Mouse (Mus musculus) G1E (cell line): ENCODE measurements around the gene Rassf5. TPM values are rescaled to one million over a fixed set of nuclear protein-coding genes. Genes with fewer than 3 reads are reported as not detected.

ENCODE experiments used
- ATAC-seq: 2 replicates; pipeline ENCODE4 v1.8.0; 2016; ENCODE audit warnings: mild to moderate bottlenecking; ENCODE audit not compliant: insufficient number of reproducible peaks, poor library complexity, low FRiP score, severe bottlenecking; ENCODE audit errors: extremely low read depth
- DNase-seq: peaks from one replicate; pipeline ENCODE4 v3.0.0; 2012; ENCODE audit warnings: low spot score
- H3K27me3 ChIP-seq: 2 replicates; pipeline ENCODE4 v1.6.1; 2012; ENCODE audit warnings: mild to moderate bottlenecking, low read length, inconsistent platforms; ENCODE audit not compliant: insufficient read depth
- H3K36me3 ChIP-seq: replicated peaks from 2 replicates; pipeline ENCODE3; 2012; ENCODE audit warnings: mild to moderate bottlenecking, inconsistent platforms
- H3K4me1 ChIP-seq: 2 replicates; pipeline ENCODE4 v1.6.1; 2012; ENCODE audit warnings: low read depth, low read length, inconsistent platforms, mixed read lengths; ENCODE audit not compliant: insufficient read depth
- H3K4me3 ChIP-seq: 2 replicates; pipeline ENCODE4 v1.5.1; 2012; ENCODE audit warnings: low read depth, mild to moderate bottlenecking, inconsistent platforms, low read length, moderate library complexity, mixed read lengths
- H3K9me3 ChIP-seq: replicated peaks from 2 replicates; pipeline ENCODE4 v1.6.1; 2012; ENCODE audit warnings: inconsistent platforms
- CTCF ChIP-seq: IDR thresholded peaks from 2 replicates; pipeline ENCODE4 v1.5.1; 2012; ENCODE audit warnings: low read depth, low read length, inconsistent platforms, mixed read lengths
- GATA1 ChIP-seq: IDR thresholded peaks from 2 replicates; pipeline ENCODE4 v1.6.1; 2012; ENCODE audit warnings: borderline replicate concordance, low read length, inconsistent platforms, mixed read lengths
- GATA2 ChIP-seq: IDR thresholded peaks from 2 replicates; pipeline ENCODE4 v1.6.1; 2012; ENCODE audit warnings: low read depth, low read length, inconsistent platforms, borderline replicate concordance
- POLR2AphosphoS5 ChIP-seq: IDR thresholded peaks from 2 replicates; pipeline ENCODE4 v1.6.1; 2012; ENCODE audit warnings: low read depth, low read length, inconsistent platforms; ENCODE audit not compliant: insufficient replicate concordance
- TAL1 ChIP-seq: conservative IDR thresholded peaks from 2 replicates; pipeline ENCODE4 v1.6.1; 2012; ENCODE audit warnings: low read depth, low read length, inconsistent platforms, mixed read lengths
- polyA plus RNA-seq: library from polyadenylated mRNA; stranded (reverse); fragments of >175 nt; gene quantifications from 2 replicates; pipeline ENCODE4 v1.2.3, GENCODE M21; 2012
- total RNA-seq, 2 experiments: library from RNA; stranded (forward) in 1 of 2; stranded (reverse) in 1 of 2; fragments of 200-1000 nt in 1 of 2; fragments of >200 nt in 1 of 2; fragmentation: Nextera tagmentation in 1 of 2; gene quantifications; 2 replicates each; pipeline ENCODE4 v1.2.3; 2014 to 2017

Rassf5 gene
- total and polyA plus RNA-seq, 3 experiments, result 0.51 to 3.5 (median 0.75) TPM

DNA sequence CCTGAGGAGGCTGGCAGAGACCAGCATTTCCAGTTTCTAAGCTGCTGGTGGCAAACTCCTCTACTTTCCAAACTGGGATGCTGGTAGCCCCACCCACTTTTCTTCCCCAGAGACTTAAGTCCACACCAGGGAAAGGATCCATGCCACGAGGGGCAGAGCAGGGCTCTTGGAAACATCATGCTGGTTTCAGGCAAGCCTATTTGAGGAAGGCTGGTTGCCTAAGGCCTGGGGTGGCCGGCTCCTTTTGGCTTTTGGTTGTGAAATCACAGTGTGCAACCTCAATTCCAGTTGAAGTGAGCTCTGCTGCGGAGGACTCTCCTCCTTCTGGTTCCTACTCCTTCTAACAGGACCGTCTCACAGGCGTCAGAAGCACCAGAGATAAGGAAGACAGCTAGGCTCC lies 41.7 kb upstream of the Rassf5 start:
- Histone ChIP-seq H3K4me3 (no peak overlapping the region), H3K4me1 (no peaks in the 10 kb centered on the region)
- ATAC-seq, result no peak

DNA sequence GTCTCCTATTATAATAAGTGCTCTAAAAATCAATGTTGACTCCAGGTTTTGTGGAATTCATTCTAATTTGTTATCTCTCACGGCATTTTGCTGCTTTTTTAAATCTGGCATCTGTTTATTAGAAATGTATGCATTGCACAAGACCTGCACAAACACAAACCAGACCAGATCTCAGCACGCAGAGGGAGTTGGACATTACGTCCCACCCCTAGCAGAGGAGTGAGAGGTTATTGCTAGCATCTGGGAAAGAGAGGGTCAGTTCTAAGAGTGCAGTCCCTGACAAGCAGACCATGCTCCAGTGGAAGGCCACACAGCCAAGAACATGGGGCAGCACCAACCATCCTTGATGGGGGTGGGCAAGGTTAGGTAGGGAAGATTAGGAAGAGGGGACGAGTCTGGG lies 39.6 kb upstream of the Rassf5 start:
- Histone ChIP-seq H3K36me3 (peaks cover 24% of the 10 kb centered on the region), H3K27me3 (peaks cover 21% of the 10 kb centered on the region), H3K4me1 (peaks cover 3% of the 10 kb centered on the region; the same call in 1 of the 2 replicates), H3K9me3 (no peaks in the 10 kb centered on the region), H3K4me3 (no peak overlapping the region)
- no peak for TF ChIP-seq POLR2AphosphoS5
- TF ChIP-seq TAL1, result no peak
- no peak for TF ChIP-seq GATA2
- no peak for TF ChIP-seq GATA1
- no peak for TF ChIP-seq CTCF
- ATAC-seq (no peak), DNase-seq (no peak)

More for the DNA sequence above, 41.7 kb upstream of the Rassf5 start:
- DNase-seq, result no peak
- Histone ChIP-seq H3K27me3 (peaks cover 11% of the 10 kb centered on the region), H3K36me3 (peaks cover 37% of the 10 kb centered on the region), H3K9me3 (no peaks in the 10 kb centered on the region)
- no peak for TF ChIP-seq POLR2AphosphoS5
- no peak for TF ChIP-seq TAL1
- TF ChIP-seq CTCF, result no peak
- TF ChIP-seq GATA2, result no peak

DNA sequence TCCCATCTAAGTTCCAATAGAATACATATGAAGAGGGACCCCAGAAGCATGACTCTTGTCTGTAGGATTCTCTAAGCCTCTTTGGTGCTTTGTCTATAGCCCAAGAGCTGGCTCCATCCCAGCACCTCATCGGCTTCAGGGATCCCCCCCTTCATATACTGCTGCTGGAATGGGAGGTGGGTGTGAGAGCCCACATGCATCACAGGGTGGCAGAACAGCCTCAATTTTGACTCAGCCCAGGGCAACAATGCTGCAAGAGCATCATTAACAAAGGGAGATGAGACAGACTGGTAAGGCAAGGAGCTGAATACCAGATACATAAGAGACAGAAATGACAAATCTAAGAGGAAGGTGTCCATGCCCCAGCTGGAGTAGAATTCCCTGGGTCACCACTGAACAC lies 39.1 kb upstream of the Rassf5 start:
- no peak overlapping the region for H3K4me3 ChIP-seq
- H3K27me3 ChIP-seq, result peaks cover 25% of the 10 kb centered on the region
- H3K4me1 ChIP-seq, result peaks cover 5% of the 10 kb centered on the region; the same call in 1 of the 2 replicates
- TF ChIP-seq GATA1 (no peak), POLR2AphosphoS5 (no peak), CTCF (no peak), TAL1 (no peak), GATA2 (no peak)
- DNase-seq (no peak), ATAC-seq (no peak)
- no peaks in the 10 kb centered on the region for H3K9me3 ChIP-seq
- H3K36me3 ChIP-seq, result peaks cover 19% of the 10 kb centered on the region

DNA sequence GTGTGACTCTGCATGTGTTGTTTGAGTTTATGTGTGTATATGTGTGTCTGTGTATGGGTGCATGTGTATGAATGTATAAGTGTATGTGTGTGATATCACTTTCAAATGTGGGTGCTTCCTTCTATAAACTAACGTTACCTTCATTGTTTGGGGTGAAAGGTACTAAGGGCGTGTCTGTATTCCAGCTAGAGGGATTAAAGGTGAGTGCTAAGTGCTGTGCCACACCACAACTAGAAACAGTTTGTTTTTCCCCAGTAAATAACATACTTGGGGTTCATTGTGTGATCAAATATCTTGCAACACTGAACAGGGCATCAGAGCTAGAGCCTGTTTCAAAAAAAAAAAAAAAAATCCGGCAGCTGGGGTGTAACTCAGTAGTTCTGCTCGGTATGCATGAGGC lies 36.7 kb upstream of the Rassf5 start:
- Histone ChIP-seq H3K36me3 (peaks cover 4% of the 10 kb centered on the region), H3K4me1 (peaks cover 6% of the 10 kb centered on the region), H3K27me3 (peaks cover 46% of the 10 kb centered on the region), H3K4me3 (no peak overlapping the region), H3K9me3 (no peaks in the 10 kb centered on the region)
- DNase-seq (no peak), ATAC-seq (no peak)
- TF ChIP-seq GATA2 (no peak), TAL1 (no peak), GATA1 (no peak), CTCF (no peak), POLR2AphosphoS5 (no peak)

DNA sequence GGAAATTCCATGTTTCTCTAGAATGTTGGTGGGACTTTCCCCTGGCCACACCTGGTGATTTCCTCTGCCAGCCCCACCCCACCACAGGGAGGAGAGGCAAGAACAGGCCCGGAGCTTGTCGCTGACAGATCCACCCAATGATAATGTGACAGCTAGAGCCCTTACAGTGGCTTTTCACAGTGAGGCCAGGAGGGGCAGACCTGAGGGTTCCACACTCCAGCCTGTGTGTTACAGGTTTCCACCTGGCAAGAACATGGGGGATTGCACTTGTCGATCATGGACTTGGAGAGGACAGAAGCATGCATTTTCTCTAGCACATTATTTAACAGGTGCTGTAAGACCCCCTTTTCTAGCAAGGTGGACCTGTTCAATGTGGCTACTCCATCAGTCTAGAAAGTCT lies 35.2 kb upstream of the Rassf5 start:
- TF ChIP-seq TAL1 (no peak), GATA1 (no peak), CTCF (no peak), GATA2 (no peak), POLR2AphosphoS5 (no peak)

DNA sequence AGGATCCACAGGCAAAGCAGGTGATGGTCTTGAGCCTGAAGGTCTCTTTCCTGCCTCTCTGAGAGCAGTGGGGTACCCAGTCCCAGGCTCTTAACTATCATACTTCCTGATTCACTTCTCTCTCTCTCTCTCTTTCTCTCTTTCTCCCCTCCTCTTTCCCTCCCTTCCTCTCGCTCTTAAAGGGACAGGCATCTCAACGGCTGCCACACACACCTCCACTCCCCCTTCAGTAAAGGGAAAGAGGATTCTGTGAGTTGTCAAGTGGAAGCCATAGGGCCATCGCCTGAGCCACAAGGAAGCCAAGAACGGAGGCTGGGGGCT lies 34.4 kb upstream of the Rassf5 start, which contains the start of gene Ikbke:
TSS of gene Ikbke (minus strand) at position 151 of the 321 bp plus-strand sequence.
- Histone ChIP-seq H3K4me3 (no peak within 1 kb of the TSS), H3K9me3 (no peaks in the 10 kb centered on the region), H3K36me3 (no peaks in the 10 kb centered on the region), H3K4me1 (peaks cover 6% of the 10 kb centered on the region), H3K27me3 (peaks cover 64% of the 10 kb centered on the region)
- ATAC-seq (no peak), DNase-seq (no peak)
- TF ChIP-seq GATA1 (no peak), POLR2AphosphoS5 (no peak), GATA2 (no peak), CTCF (no peak), TAL1 (no peak)

More for the DNA sequence above, 35.2 kb upstream of the Rassf5 start:
- H3K4me1 ChIP-seq, result peaks cover 6% of the 10 kb centered on the region
- no peaks in the 10 kb centered on the region for H3K36me3 ChIP-seq
- no peak overlapping the region for H3K4me3 ChIP-seq
- H3K27me3 ChIP-seq, result peaks cover 59% of the 10 kb centered on the region
- ATAC-seq (no peak), DNase-seq (no peak)
- H3K9me3 ChIP-seq, result no peaks in the 10 kb centered on the region
